Mouse (Mus musculus): Measurements from ENCODE around the gene Gatd1.

DNA sequence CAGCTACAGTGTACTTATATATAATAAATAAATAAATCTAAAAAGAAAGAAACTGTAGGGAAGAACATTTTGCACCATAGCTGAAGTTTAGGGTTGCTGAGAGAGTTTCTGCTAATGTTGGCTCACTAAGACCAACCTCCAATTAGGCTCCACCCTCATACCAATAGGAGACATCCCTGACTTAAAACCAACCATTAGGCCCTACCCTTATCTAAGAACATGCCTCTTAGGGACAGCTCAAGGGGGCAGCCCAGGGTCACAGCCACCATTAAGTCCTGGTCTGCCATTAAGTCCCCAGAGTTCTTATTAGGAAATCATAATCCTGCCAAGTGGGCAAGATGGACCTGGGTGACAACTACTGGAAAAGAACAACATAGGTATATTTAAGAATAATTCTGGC, 39.5 kb downstream of the Gatd1 start:
- TF ChIP-seq ZC3H11A (IDR thresholded peaks at IDR 0.05; ENCODE audit: borderline replicate concordance, low read depth, low read length) (no peak), CHD2 (IDR thresholded peaks at IDR 0.05; ENCODE audit: low read depth, low read length) (no peak), ZNF384 (IDR thresholded peaks at IDR 0.05; ENCODE audit: low read depth, low read length) (no peak), MAFK (IDR thresholded peaks at IDR 0.05; ENCODE audit: insufficient read depth, low read depth, low read length) (no peak)
